Mouse (Mus musculus): ENCODE data around the gene Gabrr3. TPM values are rescaled to one million over a fixed set of nuclear protein-coding genes. Genes with fewer than 3 reads are reported as not detected.
"Not testable (repeated sequence)": the region's sequence is repeated elsewhere in the genome, so short reads cannot be mapped to it uniquely, and the experiment has no call there.

Gene Gabrr3
- polyA plus RNA-seq, 1 experiment from 2014 or later, result not detected

DNA sequence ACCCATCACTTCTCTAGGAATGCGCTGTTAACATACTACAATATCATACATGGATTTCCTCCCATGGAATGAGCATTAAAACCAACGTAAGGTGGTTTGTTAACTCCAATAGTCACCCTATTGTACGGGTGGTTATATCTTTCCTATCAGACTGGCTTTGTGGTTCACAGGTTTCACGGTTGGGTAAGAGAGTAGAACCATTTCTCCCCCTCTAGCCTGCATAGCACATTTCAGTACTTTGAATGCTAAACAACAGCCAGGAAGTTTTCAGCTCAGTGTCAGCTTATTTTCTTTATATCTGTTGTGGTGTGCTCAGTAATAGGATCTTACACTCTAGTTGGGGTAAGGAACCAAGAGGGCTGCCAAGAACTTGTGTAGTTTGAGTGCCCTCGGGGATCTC, 44.7 kb downstream of the Gabrr3 start:
- Histone ChIP-seq H3K4me3 (ENCODE audit: low read depth, low read length) (no peak overlapping the region), H3K9ac (ENCODE audit: low read length) (no peak overlapping the region), H3K9me3 (replicated peaks; ENCODE audit: control insufficient read depth, low read length) (no peaks in the 10 kb centered on the region), H3K36me3 (ENCODE audit: control insufficient read depth, insufficient read depth, low read length) (no peaks in the 10 kb centered on the region), H3K4me1 (ENCODE audit: control insufficient read depth, insufficient read depth, low read length) (no peaks in the 10 kb centered on the region), H3K4me2 (ENCODE audit: low read length) (no peak overlapping the region), H3K27ac (ENCODE audit: low read depth, low read length) (no peak overlapping the region), H3K27me3 (replicated peaks; ENCODE audit: control insufficient read depth, insufficient read depth, low read length) (no peaks in the 10 kb centered on the region)
- no peak for ATAC-seq
- WGBS, result 93% methylated on average over 5 of the region's 5 CpGs
- DNase-seq (ENCODE audit: low spot score), result no peak

GRCm38 (mm10) chr16:59459259-59459861, 52.2 kb downstream of the Gabrr3 start:
- H3K9me3 ChIP-seq (replicated peaks; ENCODE audit: control insufficient read depth, low read length); H3K4me3 ChIP-seq (ENCODE audit: low read depth, low read length); H3K27ac ChIP-seq (ENCODE audit: low read depth, low read length); H3K36me3 ChIP-seq (ENCODE audit: control insufficient read depth, insufficient read depth, low read length); H3K9ac ChIP-seq (ENCODE audit: low read length); ATAC-seq; DNase-seq (ENCODE audit: low spot score); H3K27me3 ChIP-seq (replicated peaks; ENCODE audit: control insufficient read depth, insufficient read depth, low read length); H3K4me2 ChIP-seq (ENCODE audit: low read length); H3K4me1 ChIP-seq (ENCODE audit: control insufficient read depth, insufficient read depth, low read length): not testable (repeated sequence)
- 85% methylated on average over 3 of the region's 5 CpGs for WGBS

DNA sequence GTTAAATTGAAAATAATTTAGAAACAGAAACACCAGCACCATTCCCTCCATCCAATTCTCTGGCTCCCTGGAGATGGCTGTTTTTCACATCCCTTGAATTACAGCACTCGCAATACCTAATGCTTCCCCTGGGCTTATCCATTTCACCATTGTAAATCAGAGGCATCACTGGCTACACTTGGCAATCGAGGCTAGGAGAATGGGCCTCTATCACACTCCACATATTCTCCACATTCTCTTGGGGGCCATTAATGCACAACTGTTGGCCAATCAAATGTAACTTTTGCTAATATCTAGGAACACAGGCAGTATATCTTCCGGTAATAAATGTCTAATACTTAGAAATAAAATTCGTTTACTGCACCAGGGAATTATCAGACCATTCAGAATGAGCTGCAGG, 56.4 kb downstream of the Gabrr3 start:
- DNase-seq (ENCODE audit: low spot score), result no peak
- ATAC-seq, result no peak
- Histone ChIP-seq H3K27me3 (replicated peaks; ENCODE audit: control insufficient read depth, insufficient read depth, low read length) (no peaks in the 10 kb centered on the region), H3K9me3 (replicated peaks; ENCODE audit: control insufficient read depth, low read length) (no peaks in the 10 kb centered on the region), H3K27ac (ENCODE audit: low read depth, low read length) (no peak overlapping the region), H3K4me2 (ENCODE audit: low read length) (no peak overlapping the region), H3K9ac (ENCODE audit: low read length) (no peak overlapping the region), H3K4me1 (ENCODE audit: control insufficient read depth, insufficient read depth, low read length) (no peaks in the 10 kb centered on the region), H3K36me3 (ENCODE audit: control insufficient read depth, insufficient read depth, low read length) (no peaks in the 10 kb centered on the region), H3K4me3 (ENCODE audit: low read depth, low read length) (no peak overlapping the region)
- whole genome bisulfite sequencing, result 82% methylated on average over 4 of the region's 4 CpGs

DNA sequence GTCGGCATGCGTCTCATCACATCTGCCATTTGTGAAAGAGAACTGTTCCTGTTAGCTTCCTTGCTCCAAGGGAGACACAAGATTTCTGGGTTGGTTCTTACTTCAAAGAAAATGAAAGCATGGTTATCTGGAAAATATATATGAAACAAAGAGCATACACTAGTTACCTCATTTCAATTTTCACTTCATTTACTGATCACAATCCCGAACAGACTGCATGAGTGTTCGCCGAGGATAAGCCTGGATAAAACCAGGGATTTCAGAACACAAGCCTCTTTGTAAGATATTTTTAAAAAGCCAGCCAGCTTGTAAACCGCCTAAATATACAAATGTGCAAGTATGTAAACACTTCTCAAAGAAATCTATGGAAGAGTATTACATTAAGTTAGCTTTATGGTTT, 56.8 kb downstream of the Gabrr3 start:
- ATAC-seq (no peak), DNase-seq (ENCODE audit: low spot score) (no peak)
- Histone ChIP-seq H3K4me1 (ENCODE audit: control insufficient read depth, insufficient read depth, low read length) (no peaks in the 10 kb centered on the region), H3K36me3 (ENCODE audit: control insufficient read depth, insufficient read depth, low read length) (no peaks in the 10 kb centered on the region), H3K27me3 (replicated peaks; ENCODE audit: control insufficient read depth, insufficient read depth, low read length) (no peaks in the 10 kb centered on the region), H3K9ac (ENCODE audit: low read length) (no peak overlapping the region), H3K4me2 (ENCODE audit: low read length) (no peak overlapping the region), H3K27ac (ENCODE audit: low read depth, low read length) (no peak overlapping the region), H3K4me3 (ENCODE audit: low read depth, low read length) (no peak overlapping the region), H3K9me3 (replicated peaks; ENCODE audit: control insufficient read depth, low read length) (no peaks in the 10 kb centered on the region)
- WGBS, result 88% methylated on average over 6 of the region's 6 CpGs

- H3K36me3 ChIP-seq (ENCODE audit: control insufficient read depth, insufficient read depth, low read length), result no peaks in the 10 kb centered on the region
- no peak overlapping the region for H3K27ac ChIP-seq (ENCODE audit: low read depth, low read length)
- H3K9me3 ChIP-seq (replicated peaks; ENCODE audit: control insufficient read depth, low read length), result no peaks in the 10 kb centered on the region
- WGBS, result 75% methylated on average over 1 of the region's 1 CpGs
- H3K27me3 ChIP-seq (replicated peaks; ENCODE audit: control insufficient read depth, insufficient read depth, low read length), result no peaks in the 10 kb centered on the region
- H3K9ac ChIP-seq (ENCODE audit: low read length), result no peak overlapping the region
- no peak overlapping the region for H3K4me3 ChIP-seq (ENCODE audit: low read depth, low read length)
- no peak overlapping the region for H3K4me2 ChIP-seq (ENCODE audit: low read length)
- ATAC-seq (no peak), DNase-seq (ENCODE audit: low spot score) (no peak)
- H3K4me1 ChIP-seq (ENCODE audit: control insufficient read depth, insufficient read depth, low read length), result no peaks in the 10 kb centered on the region
These were observed 62.7 kb downstream of the Gabrr3 start for GRCm38 (mm10) chr16:59469846-59470245.

DNA sequence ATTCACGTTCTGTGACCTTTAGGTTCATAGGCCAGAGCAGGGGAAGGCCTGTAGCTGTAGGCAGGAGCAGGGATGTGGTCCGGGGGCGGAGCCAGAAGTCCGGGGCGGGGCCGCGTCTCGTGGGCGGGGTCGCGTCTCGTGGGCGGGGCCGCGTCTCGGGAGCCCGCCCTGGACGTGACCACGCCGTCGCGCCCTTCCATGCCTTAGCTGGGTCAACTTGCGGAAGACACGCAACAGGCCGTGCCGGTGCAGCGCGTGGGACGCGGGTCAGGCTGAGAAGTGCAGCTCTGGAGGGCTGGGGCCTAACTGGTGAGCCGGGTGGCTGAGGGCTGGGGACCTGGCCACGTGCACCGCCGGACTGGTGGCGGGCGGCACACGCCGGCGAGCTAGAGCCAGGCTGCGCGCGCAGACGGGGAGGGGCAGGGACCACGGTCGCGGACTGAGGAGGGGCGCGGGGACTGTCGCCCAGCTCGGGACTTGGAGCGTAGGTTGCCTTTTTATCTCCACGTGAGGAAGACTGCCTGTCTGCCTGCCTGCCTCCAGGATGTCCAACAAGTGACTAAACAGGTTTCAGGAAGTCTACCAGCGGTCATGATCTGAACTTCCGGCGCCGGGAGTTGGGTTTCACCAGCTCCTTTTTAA, 64.6 kb downstream of the Gabrr3 start, which contains the start of gene Riox2:
Riox2 (plus strand) TSS at position 139 of the 642 bp plus-strand sequence.
- no peaks in the 10 kb centered on the region for H3K36me3 ChIP-seq (ENCODE audit: control insufficient read depth, insufficient read depth, low read length)
- H3K9ac ChIP-seq (ENCODE audit: low read length), result peak within 1 kb of the TSS; percentile 57
- DNase-seq (ENCODE audit: low spot score) (peak; percentile 79), ATAC-seq (peak; percentile 97)
- peak within 1 kb of the TSS; percentile 73 for H3K4me2 ChIP-seq (ENCODE audit: low read length)
- no peak within 1 kb of the TSS for H3K27ac ChIP-seq (ENCODE audit: low read depth, low read length)
- 2% methylated on average over 56 of the region's 56 CpGs for whole genome bisulfite sequencing
- H3K27me3 ChIP-seq (replicated peaks; ENCODE audit: control insufficient read depth, insufficient read depth, low read length), result no peaks in the 10 kb centered on the region
- no peaks in the 10 kb centered on the region for H3K4me1 ChIP-seq (ENCODE audit: control insufficient read depth, insufficient read depth, low read length)
- no peaks in the 10 kb centered on the region for H3K9me3 ChIP-seq (replicated peaks; ENCODE audit: control insufficient read depth, low read length)
- H3K4me3 ChIP-seq (ENCODE audit: low read depth, low read length), result peak within 1 kb of the TSS; percentile 61

DNA sequence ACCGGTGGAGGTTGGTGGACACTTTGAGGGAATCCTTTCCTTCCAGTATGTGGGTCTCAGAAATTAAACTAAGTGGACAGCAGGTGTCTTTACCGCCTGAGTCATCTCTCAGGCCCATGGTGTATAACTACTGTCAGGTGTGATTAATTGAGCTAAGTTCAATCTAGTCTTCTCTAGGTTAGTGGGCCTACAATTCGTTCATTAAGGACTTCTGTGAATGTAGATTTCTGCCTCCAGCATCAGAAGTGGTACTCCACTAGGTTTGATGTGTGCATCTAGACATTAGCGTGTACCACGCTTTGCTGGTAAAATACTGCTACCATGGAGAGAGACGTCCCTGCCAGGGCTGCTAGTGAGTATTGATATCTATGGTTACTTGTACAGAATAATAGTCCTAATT, 65.4 kb downstream of the Gabrr3 start:
- DNase-seq (ENCODE audit: low spot score), result no peak
- H3K27ac ChIP-seq (ENCODE audit: low read depth, low read length), result no peak overlapping the region
- 49% methylated on average over 6 of the region's 6 CpGs for WGBS
- no peaks in the 10 kb centered on the region for H3K9me3 ChIP-seq (replicated peaks; ENCODE audit: control insufficient read depth, low read length)
- no peaks in the 10 kb centered on the region for H3K4me1 ChIP-seq (ENCODE audit: control insufficient read depth, insufficient read depth, low read length)
- H3K27me3 ChIP-seq (replicated peaks; ENCODE audit: control insufficient read depth, insufficient read depth, low read length), result no peaks in the 10 kb centered on the region
- H3K36me3 ChIP-seq (ENCODE audit: control insufficient read depth, insufficient read depth, low read length), result no peaks in the 10 kb centered on the region
- peak overlapping the region; percentile 73 for H3K4me2 ChIP-seq (ENCODE audit: low read length)
- peak overlapping the region; percentile 57; the same call in 1 of the 2 replicates for H3K9ac ChIP-seq (ENCODE audit: low read length)
- H3K4me3 ChIP-seq (ENCODE audit: low read depth, low read length), result peak overlapping the region; percentile 61; the same call in 1 of the 2 replicates
- no peak for ATAC-seq

DNA sequence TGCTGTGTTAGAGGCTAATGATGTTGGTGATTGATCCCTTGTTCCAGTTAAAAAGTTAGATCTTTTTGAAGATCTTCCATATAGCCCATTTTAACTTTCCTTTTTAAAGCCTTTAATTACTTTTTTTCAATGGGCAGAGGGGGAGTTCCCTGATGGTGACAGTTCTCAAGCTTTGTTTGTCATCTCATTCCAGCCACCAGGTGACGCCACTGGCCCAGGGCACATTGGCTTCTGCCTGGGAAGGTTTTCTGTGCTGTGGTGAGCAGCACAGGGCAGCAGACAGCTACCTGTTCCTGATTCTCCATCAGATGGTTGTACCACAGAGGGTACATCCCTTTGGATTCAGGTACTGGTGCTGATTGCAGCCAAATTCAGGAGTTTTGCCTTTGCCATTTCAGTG, 67.7 kb downstream of the Gabrr3 start:
- no peak overlapping the region for H3K9ac ChIP-seq (ENCODE audit: low read length)
- no peaks in the 10 kb centered on the region for H3K9me3 ChIP-seq (replicated peaks; ENCODE audit: control insufficient read depth, low read length)
- no peak overlapping the region for H3K4me3 ChIP-seq (ENCODE audit: low read depth, low read length)
- no peak for ATAC-seq
- peak; percentile 49 for DNase-seq (ENCODE audit: low spot score)
- no peaks in the 10 kb centered on the region for H3K27me3 ChIP-seq (replicated peaks; ENCODE audit: control insufficient read depth, insufficient read depth, low read length)
- H3K4me2 ChIP-seq (ENCODE audit: low read length), result no peak overlapping the region
- 30% methylated on average over 1 of the region's 1 CpGs for WGBS
- H3K36me3 ChIP-seq (ENCODE audit: control insufficient read depth, insufficient read depth, low read length), result 0 out of 2 replicates have a peak, but pooled peaks cover 4% of the 10 kb centered on the region
- no peak overlapping the region for H3K27ac ChIP-seq (ENCODE audit: low read depth, low read length)
- no peaks in the 10 kb centered on the region for H3K4me1 ChIP-seq (ENCODE audit: control insufficient read depth, insufficient read depth, low read length)

GRCm38 (mm10) chr16:59477955-59478354, 70.8 kb downstream of the Gabrr3 start:
- Histone ChIP-seq H3K27ac (ENCODE audit: low read depth, low read length) (no peak overlapping the region), H3K4me3 (ENCODE audit: low read depth, low read length) (no peak overlapping the region), H3K27me3 (replicated peaks; ENCODE audit: control insufficient read depth, insufficient read depth, low read length) (no peaks in the 10 kb centered on the region), H3K9ac (ENCODE audit: low read length) (no peak overlapping the region), H3K4me2 (ENCODE audit: low read length) (no peak overlapping the region), H3K4me1 (ENCODE audit: control insufficient read depth, insufficient read depth, low read length) (no peaks in the 10 kb centered on the region), H3K9me3 (replicated peaks; ENCODE audit: control insufficient read depth, low read length) (no peaks in the 10 kb centered on the region), H3K36me3 (ENCODE audit: control insufficient read depth, insufficient read depth, low read length) (peaks cover 9% of the 10 kb centered on the region)
- ATAC-seq (no peak), DNase-seq (ENCODE audit: low spot score) (no peak)
- WGBS, result 91% methylated on average over 3 of the region's 3 CpGs
